Mouse (Mus musculus): ENCODE measurements around the gene Ablim2.

DNA sequence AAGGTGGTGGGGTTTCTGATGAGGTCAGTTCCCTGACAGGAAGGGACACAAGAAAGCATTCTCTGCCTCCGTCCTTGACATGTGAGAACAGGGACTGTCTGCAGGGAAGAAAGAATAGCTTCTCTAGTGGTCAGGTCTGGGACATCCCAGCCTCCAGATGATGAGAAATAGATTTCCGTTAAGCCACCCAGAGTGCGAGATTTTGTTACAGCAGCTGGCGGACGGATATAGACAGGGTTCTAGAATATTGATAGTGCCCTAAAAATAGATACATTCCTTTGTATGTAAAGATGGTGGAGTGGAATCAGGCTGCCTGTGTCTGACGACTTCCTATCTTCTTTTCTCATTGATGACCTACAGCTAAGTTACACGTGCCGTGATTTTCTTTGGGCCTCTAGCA, 145.8 kb downstream of the Ablim2 start:
- TF ChIP-seq CTCF (IDR thresholded peaks at IDR 0.05; ENCODE audit: low read depth) = no peak
- no peak for TF ChIP-seq EP300 (IDR thresholded peaks at IDR 0.05; ENCODE audit: low read depth)

All from liver, embryonic 14.5 days (tissue).